Mouse (Mus musculus): ENCODE data around the gene Zfp335.
A peak's percentile ranks its signal among the peaks of the same experiment; 100 is the strongest.

The Zfp335 gene

DNA sequence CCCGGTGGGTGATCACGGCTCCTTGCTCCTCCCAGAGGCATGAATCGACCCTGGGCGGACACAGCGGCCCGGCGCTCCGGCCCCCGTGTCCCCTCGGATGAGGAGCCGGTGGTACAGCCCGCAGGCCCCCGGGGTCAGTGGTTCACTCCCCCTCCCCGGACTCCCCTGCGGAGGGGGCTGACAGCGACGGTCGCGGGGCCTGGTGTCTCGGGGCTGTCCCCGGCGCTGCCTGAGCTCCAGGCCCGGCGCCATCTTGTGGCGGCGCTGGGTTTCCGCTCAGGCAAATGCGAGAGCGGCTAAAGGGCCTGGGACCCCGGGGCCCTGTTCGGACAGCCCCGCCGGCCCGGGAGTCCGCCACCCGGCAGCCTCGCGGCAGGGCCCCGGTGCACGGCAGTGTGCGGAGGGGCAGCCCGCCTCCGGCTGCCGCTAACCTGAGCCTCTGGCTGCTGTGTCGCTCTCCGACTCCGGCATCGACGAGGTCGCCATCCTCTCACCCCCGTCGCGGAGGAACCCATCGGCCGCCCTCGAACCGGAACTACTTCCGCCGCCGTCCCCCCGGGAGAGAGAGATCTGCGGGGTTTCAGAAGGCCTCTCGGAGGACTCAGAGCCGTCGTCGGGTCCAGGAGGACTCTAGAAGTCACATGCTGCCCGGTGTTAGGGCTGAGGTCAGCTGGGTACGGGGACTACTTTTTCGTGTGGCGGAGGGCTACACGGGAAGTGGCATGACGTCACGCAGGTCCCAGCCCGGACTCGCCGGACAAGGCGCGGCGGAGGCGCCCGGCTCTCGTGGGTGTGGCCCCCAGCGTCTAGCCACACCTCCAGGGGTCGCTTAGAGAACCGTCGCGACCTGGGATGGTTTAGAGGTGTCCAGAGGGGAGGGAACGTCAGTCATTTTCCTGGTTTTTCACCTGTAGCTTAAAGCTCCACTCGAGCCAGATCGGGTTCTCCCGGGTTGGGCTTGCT is at the start of gene Zfp335:
Gene Zfp335, minus strand, starts transcription at position 672 of the 963 bp plus-strand sequence.
- DNase-seq, result peak; percentile 92

DNA sequence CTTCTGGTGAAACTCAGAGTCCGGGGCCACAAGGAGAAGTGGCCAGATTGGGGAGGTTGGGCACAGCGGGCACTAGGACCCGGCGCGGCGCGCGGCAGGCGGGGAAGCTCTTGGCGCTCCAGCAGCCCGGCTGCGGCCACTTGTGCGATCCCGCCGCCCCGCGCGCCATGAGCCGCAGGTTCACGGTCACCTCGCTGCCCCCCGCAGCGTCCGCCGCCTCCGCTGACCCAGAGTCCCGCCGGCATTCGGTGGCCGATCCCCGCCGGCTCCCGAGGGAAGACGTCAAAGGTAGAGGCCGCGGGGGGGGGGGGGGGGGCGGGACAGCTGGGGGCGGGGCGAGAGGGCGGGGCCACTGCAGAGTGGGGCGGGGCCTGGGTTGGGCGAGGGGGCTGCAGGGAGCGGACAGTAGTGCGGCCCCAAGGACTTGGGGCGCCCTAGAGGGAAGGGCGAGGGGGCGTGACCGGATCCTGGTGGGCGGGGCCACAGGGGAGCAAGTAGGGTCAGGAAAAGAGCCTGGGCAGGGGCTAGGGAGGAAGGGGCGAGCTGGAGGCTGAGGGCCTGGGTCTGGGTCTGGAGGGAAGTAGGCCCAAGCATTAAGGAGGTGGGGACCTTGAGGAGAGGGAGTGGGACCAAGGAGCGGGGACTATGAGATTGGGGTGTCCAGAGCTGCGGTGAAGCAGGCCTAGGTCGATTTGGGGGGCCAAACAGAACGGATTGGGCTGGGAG is 49.3 kb upstream of the Zfp335 start, which contains the start of gene Slc12a5:
Gene Slc12a5, plus strand, starts transcription at position 87 of the 726 bp plus-strand sequence.
- peak; percentile 67 for DNase-seq

- no peak for DNase-seq
Observed at GRCm38 (mm10) chr2:164957548-164958315, 46.2 kb upstream of the Zfp335 start.

DNA sequence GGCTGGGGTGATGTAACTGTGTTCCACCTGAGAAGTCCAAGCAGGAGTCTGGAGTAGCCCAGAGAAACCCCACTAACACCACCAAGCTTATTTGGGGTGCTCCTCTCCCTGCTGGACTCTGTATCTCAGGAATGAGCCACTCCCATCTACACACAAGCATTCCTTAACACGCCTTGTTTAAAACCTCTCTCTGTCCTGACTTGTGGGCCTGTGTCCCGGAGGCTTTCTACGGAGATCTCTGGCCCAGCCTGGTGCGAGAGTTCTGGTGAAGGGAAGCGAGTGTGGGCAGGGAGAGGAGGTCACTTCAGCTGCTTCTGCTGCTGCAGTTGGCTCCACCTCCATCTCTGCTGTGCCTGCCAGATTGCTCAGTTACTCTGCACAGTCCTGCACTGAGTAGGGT is 44.6 kb upstream of the Zfp335 start:
- DNase-seq, result no peak

DNA sequence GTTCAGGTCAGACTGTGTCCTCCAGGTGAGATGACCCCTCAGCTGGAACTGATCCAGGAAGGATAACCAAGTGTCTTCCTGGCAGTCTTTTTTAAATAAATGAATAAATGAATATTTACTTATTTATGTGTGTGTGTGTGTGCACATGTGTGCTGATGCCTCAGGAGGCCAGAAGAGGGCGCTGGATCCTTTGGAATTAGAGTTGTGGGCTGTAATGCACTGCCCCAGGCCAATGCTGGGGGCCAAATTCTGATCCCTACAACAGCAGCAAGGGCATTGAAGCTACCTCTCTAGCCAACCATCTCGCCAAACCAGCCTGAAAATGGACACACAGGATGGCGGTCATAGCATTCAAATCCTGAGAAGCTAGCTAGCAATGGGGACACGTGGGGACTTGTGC is 44.2 kb upstream of the Zfp335 start:
- DNase-seq, result no peak

DNA sequence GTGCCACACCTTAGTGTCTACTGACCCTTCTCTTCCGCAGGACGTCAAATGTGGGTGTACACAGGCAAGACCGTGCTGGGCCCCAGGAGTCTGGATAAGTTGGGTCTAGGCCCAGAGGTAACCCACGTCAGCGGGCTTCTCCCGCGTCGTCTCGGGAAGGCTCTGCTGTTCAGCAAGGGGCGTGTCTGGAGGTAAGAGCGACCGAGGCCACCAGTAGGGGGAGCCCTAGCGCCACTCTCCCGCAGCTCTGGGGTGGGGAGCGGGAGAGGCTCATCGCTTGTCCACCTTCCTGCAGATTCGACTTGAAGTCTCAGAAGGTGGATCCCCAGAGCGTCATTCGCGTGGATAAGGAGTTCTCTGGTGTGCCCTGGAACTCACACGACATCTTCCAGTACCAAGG is 41.7 kb upstream of the Zfp335 start:
- DNase-seq, result peak; percentile 86

DNA sequence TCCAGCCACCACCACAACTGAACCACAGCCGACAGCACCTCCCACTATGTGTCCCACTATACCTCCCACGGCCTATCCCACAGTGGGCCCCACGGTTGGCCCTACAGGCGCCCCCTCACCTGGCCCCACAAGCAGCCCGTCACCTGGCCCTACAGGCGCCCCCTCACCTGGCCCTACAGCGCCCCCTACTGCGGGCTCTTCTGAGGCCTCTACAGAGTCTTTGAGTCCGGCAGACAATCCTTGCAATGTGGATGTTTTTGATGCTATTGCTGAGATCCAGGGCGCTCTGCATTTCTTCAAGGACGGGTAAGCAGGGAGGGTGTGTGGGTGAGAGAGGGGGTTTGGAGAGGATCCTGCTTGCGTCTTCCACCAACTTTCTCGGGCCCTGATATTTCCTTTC is 40.9 kb upstream of the Zfp335 start:
- no peak for DNase-seq

GRCm38 (mm10) chr2:164951745-164952144 is 40.2 kb upstream of the Zfp335 start:
- DNase-seq, result no peak

- DNase-seq, result no peak
Observed at GRCm38 (mm10) chr2:164950501-164950900, 38.9 kb upstream of the Zfp335 start.

DNA sequence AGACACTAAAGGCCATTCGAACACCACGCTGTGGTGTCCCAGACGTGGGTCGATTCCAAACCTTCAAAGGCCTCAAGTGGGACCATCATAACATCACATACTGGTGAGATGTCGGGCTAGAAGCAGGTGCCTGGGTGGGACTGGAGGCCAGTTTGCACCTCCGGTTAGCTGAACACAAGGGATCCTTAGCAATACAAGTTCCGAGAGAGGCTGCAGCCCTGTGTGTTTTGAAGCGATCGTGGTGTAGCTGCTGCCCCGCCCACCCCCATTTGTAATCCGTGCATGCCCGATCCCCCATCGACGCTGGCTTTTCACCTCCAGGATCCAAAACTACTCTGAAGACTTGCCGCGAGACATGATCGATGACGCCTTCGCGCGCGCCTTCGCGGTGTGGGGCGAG is 37.4 kb upstream of the Zfp335 start:
- no peak for DNase-seq

- no peak for DNase-seq
Observed at GRCm38 (mm10) chr2:164947930-164948329, 36.4 kb upstream of the Zfp335 start.

DNA sequence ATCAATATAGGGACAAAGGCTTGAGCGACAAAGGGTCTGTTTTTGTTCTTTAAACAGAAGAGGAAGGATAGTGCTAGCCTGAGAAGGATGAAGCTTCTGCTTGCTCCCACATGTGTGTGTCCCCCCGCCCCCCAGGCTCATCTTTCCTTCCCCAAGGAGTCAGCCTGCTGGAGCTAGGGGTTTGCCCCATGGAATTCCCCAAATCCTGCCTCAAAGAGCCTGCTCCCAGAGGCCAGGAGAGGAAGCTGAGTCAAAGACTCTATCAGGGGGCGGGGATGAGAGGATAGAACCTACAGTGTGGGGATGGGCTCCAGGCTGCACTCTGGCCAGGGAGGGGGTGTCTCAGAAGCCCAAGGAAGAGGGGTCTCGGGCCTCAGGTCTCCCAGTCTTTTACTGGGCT is 35.9 kb upstream of the Zfp335 start:
- no peak for DNase-seq

DNA sequence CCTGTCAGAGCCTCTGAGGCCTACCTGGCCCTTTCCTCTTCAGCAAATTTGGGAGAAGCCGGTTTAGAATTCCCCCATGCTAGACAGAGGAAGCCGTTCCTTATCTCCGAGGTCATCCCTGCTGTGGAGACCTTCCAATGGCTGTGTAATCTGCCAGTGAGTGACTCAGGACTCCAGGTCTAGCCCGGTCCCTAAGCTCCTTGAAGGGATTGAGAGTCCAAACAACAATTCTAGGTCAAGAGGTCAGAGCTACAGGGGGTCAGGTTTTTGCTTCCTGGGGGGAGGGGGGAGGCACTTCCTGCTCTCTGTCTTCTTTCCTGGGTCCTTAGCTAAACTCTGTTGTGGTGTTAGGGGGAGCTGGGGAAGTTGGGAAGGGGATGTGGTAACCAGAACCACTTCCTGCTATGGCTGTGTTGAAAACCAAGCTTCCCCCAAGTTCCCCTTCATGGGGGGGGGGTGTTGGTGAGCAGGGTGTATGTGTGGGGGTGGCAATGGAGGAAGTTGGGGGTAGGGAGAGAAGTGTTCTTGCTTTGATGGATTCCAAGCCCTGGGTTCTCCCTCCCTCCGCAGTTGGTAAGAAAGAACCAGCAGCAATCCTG is 31.2 kb upstream of the Zfp335 start:
- no peak for DNase-seq

DNA sequence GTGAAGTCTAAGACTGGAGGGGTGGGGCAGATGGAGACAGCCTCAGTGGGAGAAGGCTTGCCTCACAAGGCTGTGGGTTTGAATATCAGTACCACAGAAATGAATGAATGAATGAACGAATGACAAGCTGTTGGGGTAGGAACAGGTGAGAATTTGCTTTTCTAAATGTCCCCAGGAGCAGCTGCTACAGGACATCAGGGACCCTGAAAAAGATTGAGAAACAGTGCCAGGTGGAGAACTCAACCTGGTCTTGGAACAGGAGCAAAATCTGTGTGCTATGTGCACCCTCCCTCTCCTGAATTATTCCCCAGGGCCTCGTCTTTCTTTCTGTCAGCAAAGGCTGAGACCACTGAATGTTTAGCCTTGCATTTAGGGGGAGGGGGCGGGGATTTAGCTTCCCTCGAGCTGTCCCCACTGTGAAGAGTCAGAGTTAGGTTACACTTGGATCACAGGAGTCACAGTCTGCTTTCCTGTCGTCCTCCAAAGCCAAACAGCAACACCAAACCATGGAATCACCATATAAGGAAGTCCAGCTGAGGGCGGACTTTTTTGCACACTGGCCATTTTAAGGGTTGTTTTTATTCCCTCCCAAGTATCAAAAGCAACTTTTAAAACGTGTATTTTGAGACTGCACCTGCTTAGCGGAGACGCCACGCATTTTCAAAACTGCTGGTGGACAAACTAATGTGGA is 28.7 kb upstream of the Zfp335 start, which contains the start of gene Mmp9:
Gene Mmp9, plus strand, starts transcription at position 641 of the 691 bp plus-strand sequence.
- no peak for DNase-seq

GRCm38 (mm10) chr2:164939106-164939505 is 27.5 kb upstream of the Zfp335 start:
- DNase-seq, result no peak

GRCm38 (mm10) chr2:164938146-164939091 is 26.9 kb upstream of the Zfp335 start:
- DNase-seq, result peak; percentile 41

DNA sequence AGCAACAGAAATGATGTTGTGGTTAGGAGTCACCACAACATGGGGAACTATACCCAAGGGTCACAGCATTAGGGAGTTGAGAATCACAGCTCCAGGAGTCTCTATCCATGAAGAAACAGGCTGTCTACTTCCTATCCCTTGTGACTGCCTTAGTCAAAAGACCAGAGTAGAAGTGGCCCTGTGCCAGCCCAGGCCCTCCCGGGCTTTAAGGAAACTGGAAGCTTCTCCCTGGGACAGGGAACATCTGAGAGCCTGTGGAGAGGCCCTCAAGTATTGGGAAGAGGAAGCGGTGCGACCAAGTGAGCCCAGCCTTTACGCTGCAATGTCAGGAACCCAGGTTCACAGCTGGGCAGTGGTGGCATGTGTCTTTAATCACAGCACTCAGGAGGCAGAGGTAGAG is 24.4 kb upstream of the Zfp335 start:
- DNase-seq, result no peak

GRCm38 (mm10) chr2:164933534-164933933 is 22.0 kb upstream of the Zfp335 start:
- no peak for DNase-seq

DNA sequence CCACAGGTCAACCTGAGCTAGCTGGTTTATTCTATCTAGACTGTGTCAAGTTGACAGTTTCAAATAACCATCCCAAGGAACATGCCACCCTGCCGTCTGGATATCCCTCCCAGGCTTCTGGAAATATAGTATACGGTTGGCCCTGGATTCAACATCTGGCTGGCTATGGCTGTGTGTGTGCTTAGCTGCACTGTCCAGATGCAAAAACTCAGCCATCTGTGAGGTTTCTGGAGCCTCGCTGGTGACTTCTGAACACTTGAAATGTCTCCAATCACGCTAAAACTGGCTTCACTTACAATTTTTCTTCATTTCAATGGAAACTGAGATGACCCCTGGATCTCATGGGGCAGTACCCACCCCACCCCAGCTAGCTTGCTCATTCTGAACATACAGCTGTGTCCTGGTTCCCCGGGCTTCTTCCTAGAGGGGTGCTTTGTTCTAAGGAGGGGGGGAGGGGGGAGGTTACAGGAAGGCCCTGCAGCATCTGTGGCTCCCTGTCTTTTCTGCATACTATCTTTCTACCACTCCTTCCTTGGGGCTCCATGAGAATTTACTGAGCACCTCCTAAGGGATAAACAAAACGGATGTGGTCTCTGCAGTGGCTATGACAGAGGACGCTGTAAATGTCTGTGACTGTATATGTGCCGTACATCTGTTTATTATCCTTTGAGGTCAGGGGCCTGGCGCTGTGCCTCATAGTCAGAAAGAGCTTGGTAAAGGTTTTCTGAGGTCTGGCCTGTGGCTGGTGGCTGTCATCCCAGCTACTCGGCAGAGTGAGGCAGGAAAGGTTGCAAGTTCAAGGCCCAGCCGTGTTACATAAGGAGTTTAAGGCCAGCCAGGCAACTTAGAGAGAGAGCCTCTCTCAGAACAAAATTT is 19.4 kb upstream of the Zfp335 start:
- no peak for DNase-seq
